Mouse (Mus musculus): ENCODE measurements around the gene Wdr37. TPM values are rescaled to one million over a fixed set of nuclear protein-coding genes. Genes with fewer than 3 reads are reported as not detected.

Wdr37 gene
- polyA plus RNA-seq, 1 experiment from 2014 or later = 35.6 TPM

DNA sequence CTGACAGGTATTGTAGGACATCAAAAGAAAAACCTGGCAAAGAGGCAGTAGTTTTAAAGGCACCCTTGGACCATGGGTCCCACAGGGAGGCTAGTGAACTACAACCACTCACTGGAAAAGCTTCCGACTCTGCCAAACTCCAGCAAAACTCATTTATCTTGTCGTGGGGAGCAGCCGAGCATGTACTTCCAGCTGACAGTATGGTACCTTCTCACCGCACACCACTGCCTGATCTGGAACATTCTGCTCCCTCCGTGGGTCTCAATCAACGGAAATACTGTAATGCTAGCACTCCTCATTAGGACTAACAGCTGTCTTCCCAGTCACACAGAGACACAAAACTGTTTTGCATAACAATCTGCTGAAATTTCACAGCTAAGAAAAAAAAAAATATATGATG, 48.6 kb downstream of the Wdr37 start:
- DNase-seq (ENCODE audit: low spot score) = no peak
- ATAC-seq (replicated peaks; ENCODE audit: insufficient number of reproducible peaks, low FRiP score, low TSS enrichment, low read depth) = no peak
- Histone ChIP-seq H3K9ac (replicated peaks; ENCODE audit: low read length) (no peak overlapping the region), H3K27ac (replicated peaks; ENCODE audit: low read depth, low read length) (no peak overlapping the region), H3K4me2 (ENCODE audit: low read depth, low read length) (no peak overlapping the region), H3K36me3 (replicated peaks; ENCODE audit: control insufficient read depth, insufficient read depth, low read depth, low read length) (no peaks in the 10 kb centered on the region; the same call in none of the 2 replicates), H3K9me3 (replicated peaks; ENCODE audit: control insufficient read depth, low read length) (no peaks in the 10 kb centered on the region), H3K27me3 (ENCODE audit: control insufficient read depth, insufficient read depth, low read length) (no peaks in the 10 kb centered on the region), H3K4me1 (ENCODE audit: control insufficient read depth, insufficient read depth, low read length) (no peaks in the 10 kb centered on the region), H3K4me3 (ENCODE audit: low read depth, low read length) (no peak overlapping the region)
- WGBS = 86% methylated on average over 6 of the region's 6 CpGs

DNA sequence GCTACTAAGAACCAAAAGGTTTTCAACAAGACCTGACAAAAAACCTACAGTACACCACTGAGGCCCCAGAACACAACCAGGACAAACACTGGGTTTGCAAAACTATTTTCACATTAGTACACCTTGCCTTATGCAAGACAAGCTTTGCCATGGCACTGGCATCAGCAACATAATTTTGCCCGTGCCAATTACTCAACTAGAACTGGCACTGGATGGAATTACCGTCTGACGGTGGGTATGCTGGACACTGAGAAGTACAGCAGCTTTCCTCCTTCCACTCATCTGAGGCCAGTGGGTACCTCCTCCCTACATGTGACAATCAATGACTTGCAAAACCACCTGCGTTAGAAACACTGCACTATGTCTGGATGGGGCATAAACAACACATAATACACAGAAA, 49.5 kb downstream of the Wdr37 start:
- Histone ChIP-seq H3K4me1 (ENCODE audit: control insufficient read depth, insufficient read depth, low read length) (no peaks in the 10 kb centered on the region), H3K27ac (replicated peaks; ENCODE audit: low read depth, low read length) (no peak overlapping the region), H3K9me3 (replicated peaks; ENCODE audit: control insufficient read depth, low read length) (no peaks in the 10 kb centered on the region), H3K9ac (replicated peaks; ENCODE audit: low read length) (no peak overlapping the region), H3K4me2 (ENCODE audit: low read depth, low read length) (no peak overlapping the region), H3K4me3 (ENCODE audit: low read depth, low read length) (no peak overlapping the region), H3K27me3 (ENCODE audit: control insufficient read depth, insufficient read depth, low read length) (no peaks in the 10 kb centered on the region), H3K36me3 (replicated peaks; ENCODE audit: control insufficient read depth, insufficient read depth, low read depth, low read length) (no peaks in the 10 kb centered on the region; the same call in none of the 2 replicates)
- ATAC-seq (replicated peaks; ENCODE audit: insufficient number of reproducible peaks, low FRiP score, low TSS enrichment, low read depth) (no peak), DNase-seq (ENCODE audit: low spot score) (no peak)
- 91% methylated on average over 4 of the region's 4 CpGs for WGBS

DNA sequence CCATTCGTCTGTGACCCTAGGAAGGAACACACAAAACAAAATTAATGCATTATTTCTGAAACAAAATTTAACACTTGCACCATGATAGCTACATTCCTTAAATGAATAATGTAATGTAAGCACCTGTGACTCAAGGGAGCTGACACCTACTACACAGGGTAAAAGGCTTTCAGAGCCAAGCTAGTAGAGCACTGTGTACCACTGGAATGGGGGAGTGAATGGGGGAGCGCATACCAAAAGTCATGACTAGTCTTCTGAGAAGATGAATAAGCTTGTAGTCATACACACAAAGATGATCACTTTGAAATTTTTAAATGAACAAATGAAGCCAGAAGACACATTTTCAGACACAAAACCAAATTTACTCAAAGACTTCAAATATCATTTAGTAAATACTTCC, 65.8 kb downstream of the Wdr37 start:
- ATAC-seq (replicated peaks; ENCODE audit: insufficient number of reproducible peaks, low FRiP score, low TSS enrichment, low read depth) (no peak), DNase-seq (ENCODE audit: low spot score) (no peak)
- H3K4me1 ChIP-seq (ENCODE audit: control insufficient read depth, insufficient read depth, low read length) = no peaks in the 10 kb centered on the region
- no peak overlapping the region for H3K4me2 ChIP-seq (ENCODE audit: low read depth, low read length)
- H3K27me3 ChIP-seq (ENCODE audit: control insufficient read depth, insufficient read depth, low read length) = no peaks in the 10 kb centered on the region
- no peak overlapping the region for H3K9ac ChIP-seq (replicated peaks; ENCODE audit: low read length)
- H3K9me3 ChIP-seq (replicated peaks; ENCODE audit: control insufficient read depth, low read length) = no peaks in the 10 kb centered on the region
- no peaks in the 10 kb centered on the region for H3K36me3 ChIP-seq (replicated peaks; ENCODE audit: control insufficient read depth, insufficient read depth, low read depth, low read length)
- 92% methylated on average over 2 of the region's 2 CpGs for WGBS
- H3K27ac ChIP-seq (replicated peaks; ENCODE audit: low read depth, low read length) = no peak overlapping the region
- no peak overlapping the region for H3K4me3 ChIP-seq (ENCODE audit: low read depth, low read length)

DNA sequence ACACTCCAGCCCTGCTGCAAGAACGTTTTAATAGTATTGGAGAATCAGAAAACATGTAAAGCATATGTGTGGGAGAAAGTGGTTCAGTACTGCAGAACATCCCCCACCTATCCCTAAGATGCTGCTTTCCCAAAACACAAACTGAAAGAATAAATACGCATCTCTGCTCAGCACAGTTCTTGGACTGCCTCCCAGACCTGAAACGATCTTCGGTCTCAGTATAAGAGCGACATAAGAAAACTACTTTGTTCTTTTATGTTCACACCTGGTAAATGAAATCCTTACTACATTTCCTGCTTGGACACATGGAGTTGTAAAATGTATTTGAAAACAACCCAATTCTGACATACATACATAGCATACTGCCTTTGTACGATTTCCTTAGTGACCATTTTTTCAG, 71.1 kb downstream of the Wdr37 start:
- Histone ChIP-seq H3K9me3 (replicated peaks; ENCODE audit: control insufficient read depth, low read length) (no peaks in the 10 kb centered on the region), H3K4me3 (ENCODE audit: low read depth, low read length) (no peak overlapping the region), H3K27me3 (ENCODE audit: control insufficient read depth, insufficient read depth, low read length) (no peaks in the 10 kb centered on the region), H3K4me1 (ENCODE audit: control insufficient read depth, insufficient read depth, low read length) (no peaks in the 10 kb centered on the region), H3K27ac (replicated peaks; ENCODE audit: low read depth, low read length) (no peak overlapping the region), H3K9ac (replicated peaks; ENCODE audit: low read length) (no peak overlapping the region), H3K36me3 (replicated peaks; ENCODE audit: control insufficient read depth, insufficient read depth, low read depth, low read length) (no peaks in the 10 kb centered on the region), H3K4me2 (ENCODE audit: low read depth, low read length) (no peak overlapping the region)
- no peak for DNase-seq (ENCODE audit: low spot score)
- 87% methylated on average over 6 of the region's 6 CpGs for WGBS
- ATAC-seq (replicated peaks; ENCODE audit: insufficient number of reproducible peaks, low FRiP score, low TSS enrichment, low read depth) = no peak

DNA sequence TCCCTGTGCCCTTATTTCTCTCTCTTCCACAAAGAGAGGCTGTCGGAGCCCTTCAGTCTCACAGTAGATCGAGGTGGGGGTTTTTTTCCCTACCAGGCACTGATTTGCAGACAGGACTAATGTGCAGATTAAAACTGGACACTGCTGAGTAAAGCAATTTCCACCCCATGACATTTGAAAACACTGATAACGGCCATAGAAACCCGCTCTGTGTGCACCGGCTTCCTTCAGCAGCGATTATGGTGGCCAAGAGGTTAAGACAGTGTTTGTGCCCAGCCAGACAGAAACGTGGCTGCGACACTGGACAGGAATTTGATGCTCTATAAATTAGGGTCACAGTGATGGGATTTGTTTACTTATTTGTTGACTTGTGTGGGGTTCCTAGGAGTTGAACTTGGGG, 78.5 kb downstream of the Wdr37 start:
- no peak for ATAC-seq (replicated peaks; ENCODE audit: insufficient number of reproducible peaks, low FRiP score, low TSS enrichment, low read depth)
- WGBS = 79% methylated on average over 8 of the region's 8 CpGs
- DNase-seq (ENCODE audit: low spot score) = no peak

DNA sequence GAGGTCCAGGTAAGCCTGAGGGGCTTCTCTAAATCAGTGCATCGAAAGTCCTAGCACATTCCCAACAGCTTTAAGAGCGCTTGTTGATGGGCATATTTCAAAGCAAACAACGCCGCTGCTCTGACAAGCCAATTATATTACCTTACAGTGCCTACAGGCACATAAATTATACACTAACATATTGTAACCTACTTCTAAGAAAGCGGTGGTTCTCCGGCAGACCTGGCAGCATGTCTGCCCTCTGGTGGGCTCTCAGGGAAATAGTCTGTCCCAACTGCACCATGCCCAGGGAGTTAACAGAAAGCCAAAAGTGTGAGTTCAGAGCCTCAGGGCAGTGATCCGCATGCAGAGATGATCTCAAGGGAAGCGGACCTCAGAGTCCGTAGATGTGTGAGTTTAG, 86.5 kb downstream of the Wdr37 start:
- Histone ChIP-seq H3K4me2 (ENCODE audit: low read depth, low read length) (no peak overlapping the region), H3K4me1 (ENCODE audit: control insufficient read depth, insufficient read depth, low read length) (no peaks in the 10 kb centered on the region), H3K36me3 (replicated peaks; ENCODE audit: control insufficient read depth, insufficient read depth, low read depth, low read length) (no peaks in the 10 kb centered on the region), H3K27ac (replicated peaks; ENCODE audit: low read depth, low read length) (no peak overlapping the region), H3K27me3 (ENCODE audit: control insufficient read depth, insufficient read depth, low read length) (no peaks in the 10 kb centered on the region), H3K9me3 (replicated peaks; ENCODE audit: control insufficient read depth, low read length) (no peaks in the 10 kb centered on the region), H3K4me3 (ENCODE audit: low read depth, low read length) (no peak overlapping the region), H3K9ac (replicated peaks; ENCODE audit: low read length) (no peak overlapping the region)
- ATAC-seq (replicated peaks; ENCODE audit: insufficient number of reproducible peaks, low FRiP score, low TSS enrichment, low read depth) (no peak), DNase-seq (ENCODE audit: low spot score) (peak; percentile 71)
- WGBS = 36% methylated on average over 9 of the region's 9 CpGs

More for the DNA sequence above, 78.5 kb downstream of the Wdr37 start:
- no peak overlapping the region for H3K4me3 ChIP-seq (ENCODE audit: low read depth, low read length)
- no peaks in the 10 kb centered on the region for H3K9me3 ChIP-seq (replicated peaks; ENCODE audit: control insufficient read depth, low read length)
- no peak overlapping the region for H3K9ac ChIP-seq (replicated peaks; ENCODE audit: low read length)
- H3K4me1 ChIP-seq (ENCODE audit: control insufficient read depth, insufficient read depth, low read length) = no peaks in the 10 kb centered on the region
- H3K4me2 ChIP-seq (ENCODE audit: low read depth, low read length) = no peak overlapping the region
- no peaks in the 10 kb centered on the region for H3K27me3 ChIP-seq (ENCODE audit: control insufficient read depth, insufficient read depth, low read length)
- no peak overlapping the region for H3K27ac ChIP-seq (replicated peaks; ENCODE audit: low read depth, low read length)
- H3K36me3 ChIP-seq (replicated peaks; ENCODE audit: control insufficient read depth, insufficient read depth, low read depth, low read length) = no peaks in the 10 kb centered on the region

DNA sequence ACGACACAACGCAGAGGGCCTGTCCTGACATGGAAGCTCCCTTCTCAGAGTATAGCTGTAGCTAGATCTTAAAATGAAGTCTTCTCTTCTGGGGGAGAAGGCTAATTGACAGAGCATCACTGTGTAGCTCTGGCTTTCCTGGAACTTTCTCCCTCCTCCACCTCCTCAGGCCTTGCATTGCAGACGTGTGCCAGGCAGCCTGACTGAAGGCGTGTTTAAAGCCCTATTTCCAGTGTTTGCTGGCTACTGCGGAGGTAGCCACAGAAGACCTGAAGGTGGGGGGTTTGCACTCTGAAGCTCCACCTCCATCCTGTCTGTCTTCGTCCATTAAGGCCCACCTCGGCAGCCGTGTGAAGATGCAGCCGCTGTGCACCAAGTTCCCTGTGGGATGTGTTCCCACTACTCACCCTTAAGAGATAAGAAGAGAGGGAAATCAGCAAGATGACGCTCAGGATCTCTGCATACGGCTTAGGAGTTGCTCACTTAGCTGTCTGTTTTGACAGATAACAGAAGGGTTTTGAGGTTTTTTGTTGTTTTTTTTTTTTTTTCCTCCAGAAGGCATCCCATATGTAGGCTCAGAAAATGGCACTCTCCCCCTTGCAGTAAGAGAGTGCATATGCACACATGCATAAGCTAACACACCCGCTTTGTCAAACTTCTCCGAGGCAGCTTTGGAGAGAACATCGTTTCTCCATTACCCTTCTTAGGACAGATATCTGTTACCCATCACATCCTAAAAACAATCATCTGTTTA, 87.2 kb downstream of the Wdr37 start:
- Histone ChIP-seq H3K9me3 (replicated peaks; ENCODE audit: control insufficient read depth, low read length) (no peaks in the 10 kb centered on the region), H3K9ac (replicated peaks; ENCODE audit: low read length) (no peak overlapping the region), H3K36me3 (replicated peaks; ENCODE audit: control insufficient read depth, insufficient read depth, low read depth, low read length) (no peaks in the 10 kb centered on the region), H3K27me3 (ENCODE audit: control insufficient read depth, insufficient read depth, low read length) (no peaks in the 10 kb centered on the region), H3K4me1 (ENCODE audit: control insufficient read depth, insufficient read depth, low read length) (no peaks in the 10 kb centered on the region), H3K4me2 (ENCODE audit: low read depth, low read length) (no peak overlapping the region), H3K4me3 (ENCODE audit: low read depth, low read length) (no peak overlapping the region), H3K27ac (replicated peaks; ENCODE audit: low read depth, low read length) (no peak overlapping the region)
- WGBS = 76% methylated on average over 14 of the region's 14 CpGs
- ATAC-seq (replicated peaks; ENCODE audit: insufficient number of reproducible peaks, low FRiP score, low TSS enrichment, low read depth) = no peak
- DNase-seq (ENCODE audit: low spot score) = no peak

DNA sequence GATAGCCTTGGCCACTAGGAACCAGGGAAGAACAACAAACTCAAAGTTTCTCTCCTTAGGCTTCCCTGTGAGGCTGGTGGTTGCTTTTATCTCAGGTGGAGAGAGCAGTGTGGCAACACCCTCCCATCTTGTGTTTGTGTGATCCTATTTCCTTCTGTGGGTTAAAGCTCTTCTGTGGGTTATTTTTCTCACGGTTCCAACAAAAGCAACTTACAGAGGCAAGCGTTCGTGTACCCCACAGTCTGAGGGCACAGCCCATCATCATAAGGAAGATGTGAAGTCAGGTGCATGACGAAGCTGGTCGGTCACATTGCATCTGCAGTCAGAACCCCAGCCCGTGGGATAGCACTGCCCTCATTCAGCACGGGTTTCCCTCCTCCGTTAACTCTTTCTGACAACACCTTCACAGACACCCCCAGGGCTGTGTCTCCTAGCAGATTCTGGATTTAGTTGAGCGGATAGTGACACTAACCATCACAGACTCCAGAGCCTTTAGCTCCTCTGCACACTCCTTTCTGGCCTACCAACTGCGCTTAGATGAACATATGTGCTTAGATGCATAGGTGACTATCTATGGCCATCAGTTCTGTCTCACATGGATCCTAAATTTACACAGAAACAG, 87.9 kb downstream of the Wdr37 start:
- H3K9ac ChIP-seq (replicated peaks; ENCODE audit: low read length) = no peak overlapping the region
- no peaks in the 10 kb centered on the region for H3K27me3 ChIP-seq (ENCODE audit: control insufficient read depth, insufficient read depth, low read length)
- H3K4me1 ChIP-seq (ENCODE audit: control insufficient read depth, insufficient read depth, low read length) = no peaks in the 10 kb centered on the region
- no peaks in the 10 kb centered on the region for H3K9me3 ChIP-seq (replicated peaks; ENCODE audit: control insufficient read depth, low read length)
- no peak overlapping the region for H3K27ac ChIP-seq (replicated peaks; ENCODE audit: low read depth, low read length)
- WGBS = 85% methylated on average over 10 of the region's 10 CpGs
- no peak for DNase-seq (ENCODE audit: low spot score)
- H3K36me3 ChIP-seq (replicated peaks; ENCODE audit: control insufficient read depth, insufficient read depth, low read depth, low read length) = no peaks in the 10 kb centered on the region
- H3K4me3 ChIP-seq (ENCODE audit: low read depth, low read length) = no peak overlapping the region
- no peak for ATAC-seq (replicated peaks; ENCODE audit: insufficient number of reproducible peaks, low FRiP score, low TSS enrichment, low read depth)
- H3K4me2 ChIP-seq (ENCODE audit: low read depth, low read length) = no peak overlapping the region

Measured in embryonic facial prominence, embryonic 11.5 days (tissue).